ENCODE assay signal across 9 mouse cellular contexts in the genomic region with DNA sequence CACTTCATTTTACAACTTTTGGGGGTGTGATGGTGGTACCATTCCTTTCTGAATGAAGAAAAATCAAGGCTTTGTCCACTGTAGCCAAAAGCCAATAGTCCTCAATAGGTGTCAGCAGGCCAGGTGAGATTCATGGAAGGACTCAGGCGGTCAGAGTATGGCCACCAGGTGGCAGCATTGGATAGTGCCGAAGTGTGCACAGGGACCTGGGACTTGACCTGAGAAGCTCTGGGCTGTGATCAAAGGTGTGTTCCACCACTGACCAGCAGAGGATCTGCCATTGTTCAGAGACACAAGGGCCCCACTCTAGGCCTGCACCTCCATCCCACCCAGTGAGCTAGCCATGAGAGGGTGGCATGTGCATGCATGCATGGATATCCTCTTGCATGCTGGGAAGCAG. TPM values are rescaled to one million over a fixed set of nuclear protein-coding genes. Genes with fewer than 3 reads are reported as not detected.
DNase-seq lines count a peak whose midpoint lies in the region; ATAC-seq and TF ChIP-seq lines count a peak whose summit lies in the region.
"Had no signal": no experiment of that assay in that cellular context is flagged by ENCODE, and none has a peak within 500 bp of the region (broad histone marks: within the 10 kb centered on the region; RNA-seq: fewer than 3 reads in every experiment).

No protein-coding gene starts in this region.

- 9% methylated on average over 2 of the region's 2 CpGs for WGBS in hindbrain, embryonic 10.5 days
- WGBS in hindbrain, embryonic 13.5 days: 13% methylated on average over 2 of the region's 2 CpGs
- WGBS in kidney, postnatal 0 days: 3% methylated on average over 2 of the region's 2 CpGs
- 8% methylated on average over 2 of the region's 2 CpGs for WGBS in liver, adult 2 months

- H3K4me2 ChIP-seq in hindbrain, embryonic 13.5 days: no peak overlapping the region
- H3K4me2 ChIP-seq in kidney, postnatal 0 days (ENCODE audit: low read length): no peak overlapping the region
- H3K4me2 ChIP-seq: neural tube, embryonic 12.5 days had no signal

- no peaks in the 10 kb centered on the region for H3K27me3 ChIP-seq in hindbrain, embryonic 10.5 days (ENCODE audit: insufficient read depth, poor library complexity, severe bottlenecking)
- no peaks in the 10 kb centered on the region for H3K27me3 ChIP-seq in hindbrain, embryonic 13.5 days
- H3K27me3 ChIP-seq in kidney, postnatal 0 days (ENCODE audit: insufficient read depth, low read length): no peaks in the 10 kb centered on the region
- no peaks in the 10 kb centered on the region for H3K27me3 ChIP-seq in liver, adult 2 months (ENCODE audit: control insufficient read depth, insufficient read depth, low read length)
- H3K27me3 ChIP-seq: neural tube, embryonic 12.5 days had no signal

- H3K36me3 ChIP-seq in hindbrain, embryonic 10.5 days: no peaks in the 10 kb centered on the region
- H3K36me3 ChIP-seq in hindbrain, embryonic 13.5 days: no peaks in the 10 kb centered on the region
- H3K36me3 ChIP-seq in kidney, postnatal 0 days (ENCODE audit: insufficient read depth, low read length): no peaks in the 10 kb centered on the region
- no peaks in the 10 kb centered on the region for H3K36me3 ChIP-seq in liver, adult 2 months (ENCODE audit: control insufficient read depth, insufficient read depth, low read length)
- H3K36me3 ChIP-seq: neural tube, embryonic 12.5 days had no signal

- no peak for TF ChIP-seq POLR2A in liver, adult 2 months (IDR thresholded peaks at IDR 0.05; ENCODE audit: extremely low read depth, insufficient read depth, low read length)

- no peak overlapping the region for H3K9ac ChIP-seq in hindbrain, embryonic 13.5 days
- no peak overlapping the region for H3K9ac ChIP-seq in kidney, postnatal 0 days (ENCODE audit: low read depth, low read length)
- H3K9ac ChIP-seq in liver, adult 2 months (ENCODE audit: low read depth, low read length): no peak overlapping the region
- H3K9ac ChIP-seq: neural tube, embryonic 12.5 days had no signal

- ATAC-seq in hindbrain, embryonic 13.5 days (ENCODE audit: low FRiP score): no peak
- peak; percentile 56; the same call in 1 of the 2 replicates for ATAC-seq in cerebellum, adult (ENCODE audit: insufficient number of reproducible peaks, low FRiP score, low TSS enrichment)
- peak; percentile 49 for ATAC-seq in kidney, postnatal 0 days (replicated peaks; ENCODE audit: low FRiP score, low read depth)

- DNase-seq in hindbrain, embryonic 10.5 days (ENCODE audit: low spot score): peak; percentile 55
- DNase-seq in frontal cortex, postnatal 36 days (ENCODE audit: low spot score in 2 of 2): peak; percentile 46 to 54
- peak; percentile 70 for DNase-seq in kidney, postnatal 0 days (ENCODE audit: low spot score)
- peak; percentile 64 for DNase-seq in liver, adult 2 months (ENCODE audit: extremely low read depth, low read depth, low spot score)
- peak; percentile 78 for DNase-seq in retina, embryonic 14.5 days (ENCODE audit: low spot score)
- peak; percentile 17 to 74 for DNase-seq in thymus, postnatal 10 days (ENCODE audit: low spot score in 2 of 2)

- H3K79me2 ChIP-seq in liver, adult 2 months (ENCODE audit: control insufficient read depth, insufficient read depth, low read length): no peaks in the 10 kb centered on the region

- 0 out of 2 replicates have a peak, but pooled peaks cover 6% of the 10 kb centered on the region for H3K4me1 ChIP-seq in hindbrain, embryonic 10.5 days (replicated peaks)
- no peaks in the 10 kb centered on the region for H3K4me1 ChIP-seq in hindbrain, embryonic 13.5 days (replicated peaks)
- no peaks in the 10 kb centered on the region for H3K4me1 ChIP-seq in kidney, postnatal 0 days (replicated peaks; ENCODE audit: insufficient read depth, low read length)
- H3K4me1 ChIP-seq in liver, adult 2 months (ENCODE audit: control insufficient read depth, insufficient read depth, low read length): no peaks in the 10 kb centered on the region
- H3K4me1 ChIP-seq: neural tube, embryonic 12.5 days had no signal

- no peak overlapping the region for H3K27ac ChIP-seq in hindbrain, embryonic 10.5 days
- no peak overlapping the region for H3K27ac ChIP-seq in hindbrain, embryonic 13.5 days
- H3K27ac ChIP-seq in kidney, postnatal 0 days: no peak overlapping the region
- H3K27ac ChIP-seq in liver, adult 2 months (replicated peaks; ENCODE audit: insufficient read depth, low read depth, low read length): no peak overlapping the region
- H3K27ac ChIP-seq: neural tube, embryonic 12.5 days had no signal

- H3K9me3 ChIP-seq in hindbrain, embryonic 10.5 days: no peaks in the 10 kb centered on the region
- no peaks in the 10 kb centered on the region for H3K9me3 ChIP-seq in hindbrain, embryonic 13.5 days
- H3K9me3 ChIP-seq in kidney, postnatal 0 days (replicated peaks; ENCODE audit: low read length): no peaks in the 10 kb centered on the region
- H3K9me3 ChIP-seq: neural tube, embryonic 12.5 days had no signal

- no peak overlapping the region for H3K4me3 ChIP-seq in hindbrain, embryonic 10.5 days
- no peak overlapping the region for H3K4me3 ChIP-seq in hindbrain, embryonic 13.5 days
- H3K4me3 ChIP-seq in kidney, postnatal 0 days (replicated peaks; ENCODE audit: low read depth, low read length): no peak overlapping the region
- H3K4me3 ChIP-seq in liver, adult 2 months (ENCODE audit: insufficient read depth, low read depth, low read length): no peak overlapping the region
- H3K4me3 ChIP-seq: neural tube, embryonic 12.5 days had no signal

- TF ChIP-seq CTCF in kidney, postnatal 0 days (IDR thresholded peaks at IDR 0.05; ENCODE audit: low read depth): peak; percentile 89
- TF ChIP-seq CTCF in liver, adult 2 months (IDR thresholded peaks at IDR 0.05; ENCODE audit: low read depth, low read length): peak; percentile 93

RNA-seq across cellular contexts. Expression of gene Tmem92, which starts 2.7 kb away (rescaled TPM):
- not detected in 2 replicates for polyA plus RNA-seq in hindbrain, embryonic 10.5 days (2016; fragmentation: Nextera tagmentation; extraction: Ambion mirVana)
- polyA plus RNA-seq in hindbrain, embryonic 13.5 days (2015; fragmentation: Nextera tagmentation; extraction: Ambion mirVana): not detected in 2 replicates
- not detected in 2 replicates for polyA plus RNA-seq in kidney, postnatal 0 days (2015; fragmentation: Nextera tagmentation; extraction: Ambion mirVana)
- not detected in 2 replicates for total RNA-seq in liver, adult 2 months (2014; rRNA removed)
- polyA plus RNA-seq in liver, adult 2 months (2012; rRNA removed): not detected in 2 replicates
- polyA plus RNA-seq: neural tube, embryonic 12.5 days had no signal

RNA-seq across cellular contexts. Expression of gene Cdc34b, which starts 43.7 kb away (rescaled TPM):
- polyA plus RNA-seq in hindbrain, embryonic 10.5 days (2016; fragmentation: Nextera tagmentation; extraction: Ambion mirVana): 0.30 TPM in 1 of 2 replicates, not detected in the other
- polyA plus RNA-seq in hindbrain, embryonic 13.5 days (2015; fragmentation: Nextera tagmentation; extraction: Ambion mirVana): 0.14 TPM in 1 of 2 replicates, not detected in the other
- polyA plus RNA-seq in kidney, postnatal 0 days (2015; fragmentation: Nextera tagmentation; extraction: Ambion mirVana): 0.26 and 0.28 TPM in 2 replicates
- not detected in 2 replicates for total RNA-seq in liver, adult 2 months (2014; rRNA removed)
- polyA plus RNA-seq in liver, adult 2 months (2012; rRNA removed): 0.07 TPM in 1 of 2 replicates, not detected in the other
- polyA plus RNA-seq: neural tube, embryonic 12.5 days had no signal
